Mouse (Mus musculus): Measurements from ENCODE around the gene Cuta. TPM values are rescaled to one million over a fixed set of nuclear protein-coding genes. Genes with fewer than 3 reads are reported as not detected.

Gene Cuta
- polyA plus RNA-seq, 1 experiment from 2014 or later, result 180 TPM

- Histone ChIP-seq H3K27me3 (no peaks in the 10 kb centered on the region), H3K36me3 (peaks cover 52% of the 10 kb centered on the region), H3K4me3 (no peak overlapping the region), H3K4me1 (peaks cover 34% of the 10 kb centered on the region), H3K27ac (peak overlapping the region; percentile 44; the same call in 1 of the 2 replicates), H3K4me2 (no peak overlapping the region), H3K9ac (no peak overlapping the region), H3K9me3 (no peaks in the 10 kb centered on the region)
- ATAC-seq (ENCODE audit: insufficient number of reproducible peaks, insufficient read depth, low FRiP score, low TSS enrichment, low read depth), result no peak
- 77% methylated on average over 12 of the region's 12 CpGs for WGBS
Observed at GRCm38 (mm10) chr17:26970221-26970620, 30.9 kb upstream of the Cuta start.

GRCm38 (mm10) chr17:26969257-26969656, 29.9 kb upstream of the Cuta start:
- Histone ChIP-seq H3K4me1 (peaks cover 28% of the 10 kb centered on the region), H3K27ac (no peak overlapping the region), H3K36me3 (peaks cover 52% of the 10 kb centered on the region), H3K9me3 (no peaks in the 10 kb centered on the region), H3K9ac (no peak overlapping the region), H3K4me2 (no peak overlapping the region), H3K27me3 (no peaks in the 10 kb centered on the region), H3K4me3 (no peak overlapping the region)
- 86% methylated on average over 6 of the region's 6 CpGs for WGBS
- no peak for ATAC-seq (ENCODE audit: insufficient number of reproducible peaks, insufficient read depth, low FRiP score, low TSS enrichment, low read depth)

GRCm38 (mm10) chr17:26968200-26968611, 28.8 kb upstream of the Cuta start:
- 81% methylated on average over 6 of the region's 6 CpGs for WGBS
- no peak overlapping the region for H3K27ac ChIP-seq
- H3K36me3 ChIP-seq, result peaks cover 57% of the 10 kb centered on the region

GRCm38 (mm10) chr17:26967477-26967876, 28.1 kb upstream of the Cuta start:
- H3K27me3 ChIP-seq, result no peaks in the 10 kb centered on the region
- no peak overlapping the region for H3K9ac ChIP-seq
- 85% methylated on average over 6 of the region's 6 CpGs for WGBS
- H3K27ac ChIP-seq, result no peak overlapping the region
- H3K4me2 ChIP-seq, result no peak overlapping the region; the same call in 1 of the 2 replicates
- H3K4me1 ChIP-seq, result peaks cover 19% of the 10 kb centered on the region
- ATAC-seq (ENCODE audit: insufficient number of reproducible peaks, insufficient read depth, low FRiP score, low TSS enrichment, low read depth), result no peak
- H3K4me3 ChIP-seq, result no peak overlapping the region
- H3K36me3 ChIP-seq, result peaks cover 65% of the 10 kb centered on the region
- no peaks in the 10 kb centered on the region for H3K9me3 ChIP-seq

More at GRCm38 (mm10) chr17:26968200-26968611, 28.8 kb upstream of the Cuta start:
- no peak overlapping the region for H3K4me3 ChIP-seq
- peaks cover 20% of the 10 kb centered on the region for H3K4me1 ChIP-seq
- no peaks in the 10 kb centered on the region for H3K27me3 ChIP-seq
- no peaks in the 10 kb centered on the region for H3K9me3 ChIP-seq
- no peak for ATAC-seq (ENCODE audit: insufficient number of reproducible peaks, insufficient read depth, low FRiP score, low TSS enrichment, low read depth)
- H3K9ac ChIP-seq, result peak overlapping the region; percentile 49
- no peak overlapping the region for H3K4me2 ChIP-seq

- peaks cover 14% of the 10 kb centered on the region for H3K4me1 ChIP-seq
- H3K4me3 ChIP-seq, result no peak overlapping the region
- no peaks in the 10 kb centered on the region for H3K9me3 ChIP-seq
- no peaks in the 10 kb centered on the region for H3K27me3 ChIP-seq
- H3K27ac ChIP-seq, result no peak overlapping the region
- peaks cover 70% of the 10 kb centered on the region for H3K36me3 ChIP-seq
- WGBS, result 85% methylated on average over 11 of the region's 11 CpGs
- H3K4me2 ChIP-seq, result no peak overlapping the region; the same call in 1 of the 2 replicates
- ATAC-seq (ENCODE audit: insufficient number of reproducible peaks, insufficient read depth, low FRiP score, low TSS enrichment, low read depth), result no peak
- H3K9ac ChIP-seq, result no peak overlapping the region
Observed at GRCm38 (mm10) chr17:26966993-26967392, 27.6 kb upstream of the Cuta start.

GRCm38 (mm10) chr17:26961572-26962240, 22.3 kb upstream of the Cuta start:
- Histone ChIP-seq H3K9me3 (no peaks in the 10 kb centered on the region), H3K27ac (no peak overlapping the region), H3K4me3 (no peak overlapping the region), H3K36me3 (peaks cover 96% of the 10 kb centered on the region), H3K9ac (no peak overlapping the region), H3K4me2 (no peak overlapping the region), H3K27me3 (no peaks in the 10 kb centered on the region), H3K4me1 (no peaks in the 10 kb centered on the region)
- WGBS, result 87% methylated on average over 21 of the region's 21 CpGs
- no peak for ATAC-seq (ENCODE audit: insufficient number of reproducible peaks, insufficient read depth, low FRiP score, low TSS enrichment, low read depth)

GRCm38 (mm10) chr17:26959815-26960214, 20.4 kb upstream of the Cuta start:
- no peak for ATAC-seq (ENCODE audit: insufficient number of reproducible peaks, insufficient read depth, low FRiP score, low TSS enrichment, low read depth)
- Histone ChIP-seq H3K27ac (no peak overlapping the region), H3K9ac (no peak overlapping the region), H3K4me3 (no peak overlapping the region), H3K4me2 (no peak overlapping the region), H3K4me1 (no peaks in the 10 kb centered on the region), H3K9me3 (no peaks in the 10 kb centered on the region), H3K27me3 (no peaks in the 10 kb centered on the region), H3K36me3 (peaks cover 96% of the 10 kb centered on the region)
- 90% methylated on average over 4 of the region's 4 CpGs for WGBS

GRCm38 (mm10) chr17:26958880-26959279, 19.5 kb upstream of the Cuta start:
- no peak overlapping the region for H3K9ac ChIP-seq
- WGBS, result 53% methylated on average over 5 of the region's 5 CpGs
- no peaks in the 10 kb centered on the region for H3K27me3 ChIP-seq
- H3K36me3 ChIP-seq, result peaks cover 90% of the 10 kb centered on the region
- H3K4me2 ChIP-seq, result no peak overlapping the region
- no peak overlapping the region for H3K4me3 ChIP-seq
- no peaks in the 10 kb centered on the region for H3K9me3 ChIP-seq
- no peak overlapping the region for H3K27ac ChIP-seq
- H3K4me1 ChIP-seq, result peaks cover 2% of the 10 kb centered on the region
- ATAC-seq (ENCODE audit: insufficient number of reproducible peaks, insufficient read depth, low FRiP score, low TSS enrichment, low read depth), result no peak

GRCm38 (mm10) chr17:26957872-26958271, 18.5 kb upstream of the Cuta start:
- no peak overlapping the region for H3K27ac ChIP-seq
- H3K9ac ChIP-seq, result no peak overlapping the region
- no peak overlapping the region for H3K4me3 ChIP-seq
- H3K27me3 ChIP-seq, result no peaks in the 10 kb centered on the region
- no peak for ATAC-seq (ENCODE audit: insufficient number of reproducible peaks, insufficient read depth, low FRiP score, low TSS enrichment, low read depth)
- WGBS, result 91% methylated on average over 5 of the region's 5 CpGs
- peaks cover 82% of the 10 kb centered on the region for H3K36me3 ChIP-seq
- H3K4me2 ChIP-seq, result no peak overlapping the region
- H3K4me1 ChIP-seq, result peaks cover 12% of the 10 kb centered on the region
- H3K9me3 ChIP-seq, result no peaks in the 10 kb centered on the region

- H3K9ac ChIP-seq, result no peak overlapping the region
- no peaks in the 10 kb centered on the region for H3K27me3 ChIP-seq
- peaks cover 22% of the 10 kb centered on the region for H3K4me1 ChIP-seq
- H3K36me3 ChIP-seq, result peaks cover 73% of the 10 kb centered on the region
- no peak overlapping the region for H3K27ac ChIP-seq
- H3K9me3 ChIP-seq, result no peaks in the 10 kb centered on the region
- no peak overlapping the region for H3K4me3 ChIP-seq
- no peak overlapping the region for H3K4me2 ChIP-seq
- no peak for ATAC-seq (ENCODE audit: insufficient number of reproducible peaks, insufficient read depth, low FRiP score, low TSS enrichment, low read depth)
- 91% methylated on average over 18 of the region's 18 CpGs for WGBS
Observed at GRCm38 (mm10) chr17:26956895-26957294, 17.5 kb upstream of the Cuta start.

- Histone ChIP-seq H3K4me2 (no peak overlapping the region), H3K4me3 (no peak overlapping the region), H3K27me3 (no peaks in the 10 kb centered on the region), H3K27ac (no peak overlapping the region), H3K9me3 (no peaks in the 10 kb centered on the region), H3K9ac (no peak overlapping the region), H3K36me3 (peaks cover 67% of the 10 kb centered on the region), H3K4me1 (peaks cover 28% of the 10 kb centered on the region)
- no peak for ATAC-seq (ENCODE audit: insufficient number of reproducible peaks, insufficient read depth, low FRiP score, low TSS enrichment, low read depth)
- 81% methylated on average over 5 of the region's 5 CpGs for WGBS
Observed at GRCm38 (mm10) chr17:26956309-26956708, 16.9 kb upstream of the Cuta start.

GRCm38 (mm10) chr17:26953726-26954125, 14.4 kb upstream of the Cuta start:
- H3K9ac ChIP-seq, result peak overlapping the region; percentile 71
- no peak for ATAC-seq (ENCODE audit: insufficient number of reproducible peaks, insufficient read depth, low FRiP score, low TSS enrichment, low read depth)
- no peak overlapping the region for H3K27ac ChIP-seq
- no peaks in the 10 kb centered on the region for H3K9me3 ChIP-seq
- peaks cover 52% of the 10 kb centered on the region for H3K4me1 ChIP-seq
- peak overlapping the region; percentile 83 for H3K4me2 ChIP-seq
- peak overlapping the region; percentile 42 for H3K4me3 ChIP-seq
- no peaks in the 10 kb centered on the region for H3K27me3 ChIP-seq
- H3K36me3 ChIP-seq, result peaks cover 42% of the 10 kb centered on the region
- WGBS, result 20% methylated on average over 9 of the region's 16 CpGs

All from embryonic facial prominence, embryonic 13.5 days (tissue).